Mouse (Mus musculus) cerebellum, adult 2 months (tissue): ENCODE results near the gene Dolpp1.
"Not testable (repeated sequence)": the region's sequence is repeated elsewhere in the genome, so short reads cannot be mapped to it uniquely, and the experiment has no call there.

Experiments used
- CTCF ChIP-seq: fragments of 200-500 bp; IDR thresholded peaks from 2 replicates; pipeline ENCODE4 v1.5.1; 2011; ENCODE audit warnings: low read depth, mild to moderate bottlenecking, control low read depth, low read length, moderate library complexity, borderline replicate concordance; ENCODE audit not compliant: insufficient read depth
- POLR2A ChIP-seq: fragments of 200-500 bp; IDR thresholded peaks from 2 replicates; pipeline ENCODE4 v1.6.1; 2011; ENCODE audit warnings: low read length, control low read depth, borderline replicate concordance; ENCODE audit not compliant: insufficient read depth

GRCm38 (mm10) chr2:30417154-30417553, 25.1 kb downstream of the Dolpp1 start:
- TF ChIP-seq POLR2A, CTCF: not testable (repeated sequence)
